Mouse (Mus musculus) CH12.LX (cell line): Measurements from ENCODE around the gene Slc22a4.

Experiments
- CTCF ChIP-seq, 2 experiments: IDR thresholded peaks in 1 of 2; conservative IDR thresholded peaks in 1 of 2; 2 replicates each; pipeline ENCODE4 v1.5.1; 2011 to 2012; ENCODE audit warnings: low read depth in 2 of 2, low read length in 2 of 2, improper control_type of control experiment in 1 of 2, inconsistent platforms in 1 of 2, mild to moderate bottlenecking in 1 of 2, moderate library complexity in 1 of 2
- MAX ChIP-seq: IDR thresholded peaks from 2 replicates; pipeline ENCODE4 v1.6.1; 2011; ENCODE audit warnings: low read length, improper control_type of control experiment
- POLR2A ChIP-seq: IDR thresholded peaks from 2 replicates; pipeline ENCODE4 v1.6.1; 2011; ENCODE audit warnings: low read depth, mild to moderate bottlenecking, improper control_type of control experiment, low read length
- POLR2AphosphoS2 ChIP-seq: IDR thresholded peaks from 2 replicates; pipeline ENCODE4 v1.6.1; 2011; ENCODE audit warnings: low read depth, low read length, improper control_type of control experiment
- RAD21 ChIP-seq: IDR thresholded peaks from 2 replicates; pipeline ENCODE4 v1.6.1; 2011; ENCODE audit warnings: low read depth, mild to moderate bottlenecking, low read length, improper control_type of control experiment, moderate library complexity
- TCF12 ChIP-seq: IDR thresholded peaks from 2 replicates; pipeline ENCODE4 v1.6.1; 2014; ENCODE audit warnings: low read depth, mild to moderate bottlenecking, inconsistent platforms, low read length, improper control_type of control experiment
- ZC3H11A ChIP-seq: IDR thresholded peaks from 2 replicates; pipeline ENCODE4 v1.6.1; 2012; ENCODE audit warnings: low read depth, mild to moderate bottlenecking, inconsistent platforms, low read length, improper control_type of control experiment
- ZMIZ1 ChIP-seq: IDR thresholded peaks from 2 replicates; pipeline ENCODE4 v1.6.1; 2012; ENCODE audit warnings: low read depth, mild to moderate bottlenecking, inconsistent platforms, low read length, improper control_type of control experiment
- ZNF384 ChIP-seq: IDR thresholded peaks from 2 replicates; pipeline ENCODE4 v1.6.1; 2012; ENCODE audit warnings: low read depth, low read length, improper control_type of control experiment, inconsistent platforms

GRCm38 (mm10) chr11:53979788-53980621 lies 47.9 kb downstream of the Slc22a4 start, which contains the start of gene Slc22a21:
- TF ChIP-seq POLR2AphosphoS2 (no peak), ZMIZ1 (no peak), CTCF (conservative IDR thresholded peaks at IDR 0.05 in 1 of 2, IDR thresholded peaks at IDR 0.05 in 1 of 2; ENCODE audit: low read depth in 2 of 2, low read length in 2 of 2) (no peak), POLR2A (no peak), MAX (no peak), ZNF384 (no peak), RAD21 (no peak), TCF12 (no peak), ZC3H11A (no peak)
